Mouse (Mus musculus): ENCODE measurements around the gene P3h3. TPM values are rescaled to one million over a fixed set of nuclear protein-coding genes. Genes with fewer than 3 reads are reported as not detected.
"Not testable (repeated sequence)": the region's sequence is repeated elsewhere in the genome, so short reads cannot be mapped to it uniquely, and the experiment has no call there.

P3h3 gene
- total RNA-seq, 1 experiment from 2014 or later, result not detected

DNA sequence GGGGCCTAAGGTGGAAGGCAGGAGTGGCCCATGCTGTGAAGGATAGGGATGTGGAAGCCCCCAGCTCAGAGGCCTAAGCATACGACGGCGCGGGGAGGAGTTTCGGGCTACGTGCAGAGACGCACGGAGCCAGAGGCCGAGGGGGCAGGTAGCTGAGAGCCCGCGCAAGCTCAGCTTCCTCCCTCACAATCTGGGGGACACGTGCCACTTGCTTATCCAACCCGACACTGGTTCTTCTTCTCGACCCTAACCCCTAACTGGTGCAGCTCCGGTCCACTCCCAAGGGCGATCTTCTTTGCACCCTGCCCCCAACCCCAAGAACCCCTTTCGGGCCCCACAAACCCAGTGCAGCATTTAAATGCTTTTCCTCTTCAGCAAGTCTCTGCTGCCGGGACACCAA lies 44.1 kb downstream of the P3h3 start:
- peak; percentile 18; the same call in 1 of the 2 replicates for ATAC-seq (ENCODE audit: extremely low read depth, insufficient number of reproducible peaks, low FRiP score, poor library complexity, severe bottlenecking)

DNA sequence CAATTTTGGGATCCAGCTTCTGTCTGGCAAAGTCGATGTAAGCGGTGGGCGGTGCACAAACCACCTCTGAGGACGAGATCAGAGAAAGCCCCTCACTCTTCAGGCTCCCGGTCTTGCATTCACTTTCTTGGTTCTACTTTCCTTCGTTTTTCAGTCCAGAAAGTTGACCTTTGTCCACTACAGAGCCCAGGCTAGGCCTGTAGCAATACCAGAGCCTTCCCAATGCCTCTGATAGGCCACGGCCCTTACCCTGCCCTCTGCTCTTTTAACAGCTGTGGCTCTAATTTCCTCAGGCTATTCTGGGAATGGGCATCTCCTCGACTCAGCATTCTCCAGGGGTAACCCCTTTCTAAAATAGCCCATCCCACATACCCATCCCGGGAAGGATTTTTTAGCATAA lies 44.7 kb downstream of the P3h3 start:
- no peak for ATAC-seq (ENCODE audit: extremely low read depth, insufficient number of reproducible peaks, low FRiP score, poor library complexity, severe bottlenecking)

DNA sequence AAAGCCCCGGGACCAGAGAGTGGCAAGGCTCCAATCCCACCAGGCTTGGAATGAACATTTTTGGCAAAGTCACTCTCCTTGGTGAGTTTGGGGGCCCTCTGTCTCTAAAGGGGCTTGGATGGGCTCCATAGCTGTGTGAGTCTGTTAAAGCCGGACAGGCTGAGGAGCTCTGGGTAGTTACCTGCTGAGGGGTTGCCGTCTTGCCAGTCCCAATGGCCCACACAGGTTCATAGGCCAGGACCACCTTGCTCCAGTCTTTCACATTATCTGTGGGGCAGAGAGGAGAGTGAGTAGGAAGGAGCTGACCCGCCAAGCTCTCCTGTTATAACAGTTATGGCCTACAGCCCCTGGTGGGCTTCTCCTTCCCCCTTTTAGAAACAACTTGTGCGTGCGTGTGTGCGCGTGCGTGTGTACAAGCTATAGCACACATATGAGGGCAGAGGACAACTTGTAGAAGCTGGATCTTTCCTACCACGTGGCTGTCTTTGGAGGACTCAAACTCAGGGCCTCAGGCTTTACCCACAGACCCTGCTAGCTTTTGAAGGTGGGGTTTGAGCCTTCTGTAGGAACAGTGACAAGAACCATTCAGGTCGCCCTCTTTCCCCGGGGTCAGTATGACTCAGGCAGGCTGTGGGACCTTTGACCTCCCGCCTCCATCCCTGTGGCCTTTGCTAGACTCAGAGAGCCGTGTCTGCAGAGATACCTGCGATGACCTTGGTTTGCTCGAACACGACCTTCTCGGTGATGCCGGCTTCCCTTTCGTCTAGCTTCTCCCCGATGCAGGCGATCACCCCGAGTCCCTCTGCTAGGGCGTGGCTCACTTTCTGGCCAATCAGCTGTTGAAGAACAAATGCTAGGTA lies 45.6 kb downstream of the P3h3 start:
- no peak for ATAC-seq (ENCODE audit: extremely low read depth, insufficient number of reproducible peaks, low FRiP score, poor library complexity, severe bottlenecking)

DNA sequence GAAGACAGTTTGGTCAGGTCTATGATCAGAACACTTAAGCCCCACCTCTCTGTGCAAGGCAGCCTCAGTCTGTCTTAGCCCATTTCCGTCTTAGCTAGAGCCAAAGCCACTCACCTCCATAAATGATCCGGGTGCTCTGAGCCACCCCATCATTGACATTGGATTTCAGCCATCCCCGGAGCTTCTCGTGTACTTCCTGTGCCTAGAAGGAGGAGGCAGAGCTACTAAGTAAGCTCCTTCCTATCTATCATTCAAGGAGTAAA lies 46.2 kb downstream of the P3h3 start:
- no peak for ATAC-seq (ENCODE audit: extremely low read depth, insufficient number of reproducible peaks, low FRiP score, poor library complexity, severe bottlenecking)

DNA sequence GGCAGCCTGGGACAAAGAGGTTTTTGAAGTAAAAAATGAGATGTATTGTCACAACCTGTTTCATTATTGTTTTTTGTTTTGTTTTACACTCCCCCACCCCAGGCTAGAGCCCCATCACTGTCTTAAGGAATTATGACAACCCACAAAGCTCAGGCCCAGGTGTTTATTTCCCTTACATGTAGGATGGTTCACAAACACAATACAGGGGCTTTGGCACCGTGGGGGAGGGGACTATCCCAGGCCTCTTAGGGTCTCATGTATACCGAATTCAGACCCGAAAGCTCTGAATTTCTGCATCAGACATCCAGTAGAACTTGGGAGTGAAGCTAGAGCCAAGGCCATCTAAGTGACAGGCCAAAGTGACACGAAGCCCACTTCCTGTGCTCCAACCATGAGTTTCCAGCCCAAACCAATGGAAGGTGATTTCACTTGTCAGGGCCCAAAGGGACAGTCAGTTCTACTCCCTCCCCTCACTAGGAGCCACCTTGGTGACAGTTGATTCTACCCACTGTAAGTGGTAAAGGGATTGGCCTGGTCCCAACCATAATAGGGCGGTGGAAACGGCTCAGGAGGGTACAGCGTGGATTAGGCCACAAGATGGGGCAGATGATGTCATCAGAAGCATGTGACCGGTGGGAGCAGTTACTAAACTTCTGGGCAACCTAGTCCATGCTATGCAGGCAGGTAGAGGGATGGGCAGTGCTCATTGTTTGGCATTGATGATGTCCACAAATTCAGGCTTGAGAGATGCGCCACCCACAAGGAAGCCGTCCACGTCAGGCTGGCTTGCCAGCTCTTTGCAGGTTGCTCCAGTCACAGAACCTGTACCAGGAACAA lies 46.8 kb downstream of the P3h3 start:
- not testable (repeated sequence) for ATAC-seq (ENCODE audit: extremely low read depth, insufficient number of reproducible peaks, low FRiP score, poor library complexity, severe bottlenecking)

DNA sequence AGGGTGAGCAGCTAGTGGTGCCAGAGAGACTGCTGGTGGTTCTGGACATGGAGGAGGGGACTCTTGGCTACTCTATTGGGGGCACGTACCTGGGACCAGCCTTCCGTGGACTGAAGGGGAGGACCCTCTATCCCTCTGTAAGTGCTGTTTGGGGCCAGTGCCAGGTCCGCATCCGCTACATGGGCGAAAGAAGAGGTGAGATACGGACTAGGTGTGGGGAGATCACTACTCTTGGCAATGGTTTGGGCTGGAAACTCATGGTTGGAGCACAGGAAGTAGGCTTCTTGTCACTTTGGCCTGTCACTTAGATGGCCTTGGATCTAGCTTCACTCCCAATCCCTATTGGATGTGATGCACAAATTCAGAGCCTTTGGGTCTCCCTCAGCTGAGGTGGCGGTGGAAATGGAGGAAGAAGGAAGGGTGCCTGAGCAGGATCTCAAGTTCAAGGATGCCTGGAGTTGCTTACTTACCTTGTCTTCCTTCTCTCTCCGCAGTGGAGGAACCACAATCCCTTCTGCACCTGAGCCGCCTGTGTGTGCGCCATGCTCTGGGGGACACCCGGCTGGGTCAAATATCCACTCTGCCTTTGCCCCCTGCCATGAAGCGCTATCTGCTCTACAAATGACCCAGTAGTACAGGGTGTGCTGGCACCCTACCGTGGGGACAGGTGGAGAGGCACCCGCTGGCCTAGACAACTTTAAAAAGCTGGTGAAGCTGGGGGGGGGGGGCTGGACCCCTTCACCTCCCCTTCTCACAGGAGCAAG lies 47.6 kb downstream of the P3h3 start:
- no peak for ATAC-seq (ENCODE audit: extremely low read depth, insufficient number of reproducible peaks, low FRiP score, poor library complexity, severe bottlenecking)

DNA sequence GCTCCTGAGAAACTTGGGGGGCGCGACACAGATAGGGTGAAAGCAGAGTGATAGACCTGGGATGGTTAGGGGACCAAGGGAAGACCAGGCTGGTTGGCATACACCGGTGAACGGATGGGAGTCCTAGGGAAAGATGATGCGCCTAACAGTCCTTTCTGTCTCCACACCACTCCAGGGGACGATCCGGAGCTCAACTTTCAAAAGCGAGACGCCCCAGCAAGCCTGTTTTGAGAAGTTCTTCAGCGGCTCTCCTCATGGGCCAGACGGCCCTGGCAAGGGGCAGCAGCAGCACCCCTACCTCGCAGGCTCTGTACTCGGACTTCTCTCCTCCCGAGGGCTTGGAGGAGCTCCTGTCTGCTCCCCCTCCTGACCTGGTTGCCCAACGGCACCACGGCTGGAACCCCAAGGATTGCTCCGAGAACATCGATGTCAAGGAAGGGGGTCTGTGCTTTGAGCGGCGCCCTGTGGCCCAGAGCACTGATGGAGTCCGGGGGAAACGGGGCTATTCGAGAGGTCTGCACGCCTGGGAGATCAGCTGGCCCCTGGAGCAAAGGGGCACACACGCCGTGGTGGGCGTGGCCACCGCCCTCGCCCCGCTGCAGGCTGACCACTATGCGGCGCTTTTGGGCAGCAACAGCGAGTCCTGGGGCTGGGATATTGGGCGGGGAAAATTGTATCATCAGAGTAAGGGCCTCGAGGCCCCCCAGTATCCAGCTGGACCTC lies 48.3 kb downstream of the P3h3 start:
- peak; percentile 25; the same call in 1 of the 2 replicates for ATAC-seq (ENCODE audit: extremely low read depth, insufficient number of reproducible peaks, low FRiP score, poor library complexity, severe bottlenecking)

DNA sequence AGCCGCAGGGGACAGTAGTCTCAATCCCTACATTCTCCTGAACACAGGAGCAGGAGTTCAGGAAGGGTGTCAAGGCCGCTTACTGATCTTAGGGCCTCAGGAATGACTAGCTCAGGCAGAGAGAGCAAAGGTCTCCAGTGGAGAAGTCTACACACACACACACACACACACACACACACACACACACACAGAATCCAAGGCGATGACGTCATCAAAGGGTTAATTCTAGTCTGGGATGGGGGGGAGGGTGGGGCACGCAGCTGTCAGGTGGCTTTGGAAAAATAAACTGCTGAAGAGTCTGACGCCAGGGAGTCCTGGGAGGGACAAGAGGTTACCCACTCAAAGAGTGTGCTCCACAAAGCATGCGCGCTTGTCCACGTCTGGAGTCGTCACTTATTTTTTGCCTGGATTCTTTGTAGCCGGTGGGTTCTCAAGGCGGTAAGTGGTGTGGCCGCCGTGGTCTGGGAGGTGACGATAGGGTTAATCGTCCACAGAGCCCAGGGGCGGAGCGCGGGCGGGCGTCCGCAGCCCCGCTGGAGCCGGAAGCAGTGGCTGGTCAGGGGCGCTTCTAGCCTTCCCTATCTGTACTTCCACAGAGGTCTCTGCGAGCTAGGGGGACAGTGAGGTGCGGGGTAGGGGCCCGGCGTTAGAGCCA lies 49.1 kb downstream of the P3h3 start, which contains the start of gene Spsb2:
Spsb2 (plus strand) TSS at position 304 of the 655 bp plus-strand sequence.
- peak; percentile 20; the same call in 1 of the 2 replicates for ATAC-seq (ENCODE audit: extremely low read depth, insufficient number of reproducible peaks, low FRiP score, poor library complexity, severe bottlenecking)

DNA sequence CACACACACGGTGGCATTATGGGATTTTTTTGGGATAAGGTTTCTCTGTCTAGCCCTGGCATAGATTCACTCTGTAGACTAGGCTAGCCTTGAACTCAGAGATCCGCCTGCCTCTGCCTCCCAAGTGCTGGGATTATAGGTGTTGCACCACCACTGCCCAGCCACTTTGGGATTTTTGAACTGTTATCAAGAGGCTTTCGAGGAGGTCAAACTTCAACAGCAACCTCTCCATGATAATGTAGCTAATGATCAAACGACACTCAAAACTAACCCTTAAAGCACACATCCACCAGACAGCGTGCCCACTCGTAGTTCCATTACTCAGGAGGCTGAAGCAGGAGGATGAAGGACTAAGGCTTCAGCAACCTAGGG lies 49.6 kb downstream of the P3h3 start:
- ATAC-seq (ENCODE audit: extremely low read depth, insufficient number of reproducible peaks, low FRiP score, poor library complexity, severe bottlenecking), result no peak

DNA sequence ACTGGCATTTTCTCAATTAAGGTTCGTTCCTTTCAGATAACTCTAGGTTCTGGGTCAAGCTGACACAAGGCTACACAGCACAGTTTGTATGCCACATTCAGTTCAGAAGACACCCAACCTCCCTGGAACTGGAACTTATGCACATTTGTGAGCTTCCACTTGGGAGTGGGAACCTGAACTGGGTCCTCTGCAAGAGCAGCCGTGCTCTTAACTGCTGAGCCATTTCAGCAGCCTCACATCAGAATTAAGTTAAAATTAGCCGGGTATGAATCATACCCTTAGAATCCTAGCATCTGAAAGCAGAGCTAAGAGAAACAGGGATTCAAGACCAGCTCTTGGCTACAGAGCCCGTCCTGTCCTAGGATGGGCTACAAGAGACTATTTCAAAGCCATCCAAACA lies 50.2 kb downstream of the P3h3 start:
- no peak for ATAC-seq (ENCODE audit: extremely low read depth, insufficient number of reproducible peaks, low FRiP score, poor library complexity, severe bottlenecking)

DNA sequence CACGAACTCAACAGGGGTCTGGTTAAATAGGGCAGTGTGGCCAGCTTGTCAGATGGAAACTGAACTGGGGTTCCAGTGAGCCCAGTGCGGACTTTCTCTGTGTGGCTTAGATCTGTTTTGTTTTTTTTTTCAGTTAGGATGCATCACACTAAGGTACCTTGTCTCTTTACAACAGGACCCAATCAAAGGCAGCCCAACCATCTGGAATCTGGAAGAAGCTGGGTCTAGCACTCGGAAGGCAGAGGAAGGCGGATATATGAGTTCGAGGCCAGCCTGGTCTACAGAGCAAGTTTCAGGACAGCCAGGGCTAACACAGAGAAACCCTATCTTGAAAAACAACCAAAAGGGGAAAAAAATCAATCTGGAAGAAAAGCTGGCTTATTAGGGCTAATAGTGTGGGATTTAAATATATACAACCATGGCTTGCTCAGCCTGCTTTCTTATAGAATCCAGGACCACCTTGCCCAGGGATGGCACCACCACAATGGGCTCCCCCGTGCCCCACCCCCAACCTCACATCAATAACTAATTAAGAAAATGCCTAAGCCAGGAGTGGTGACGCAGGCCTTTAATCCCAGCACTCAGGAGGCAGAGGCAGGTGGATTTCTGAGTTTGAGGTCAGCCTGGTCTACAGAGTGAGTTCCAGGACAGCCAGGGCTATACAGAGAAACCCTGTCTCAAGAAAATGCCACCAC lies 51.0 kb downstream of the P3h3 start:
- no peak for ATAC-seq (ENCODE audit: extremely low read depth, insufficient number of reproducible peaks, low FRiP score, poor library complexity, severe bottlenecking)

DNA sequence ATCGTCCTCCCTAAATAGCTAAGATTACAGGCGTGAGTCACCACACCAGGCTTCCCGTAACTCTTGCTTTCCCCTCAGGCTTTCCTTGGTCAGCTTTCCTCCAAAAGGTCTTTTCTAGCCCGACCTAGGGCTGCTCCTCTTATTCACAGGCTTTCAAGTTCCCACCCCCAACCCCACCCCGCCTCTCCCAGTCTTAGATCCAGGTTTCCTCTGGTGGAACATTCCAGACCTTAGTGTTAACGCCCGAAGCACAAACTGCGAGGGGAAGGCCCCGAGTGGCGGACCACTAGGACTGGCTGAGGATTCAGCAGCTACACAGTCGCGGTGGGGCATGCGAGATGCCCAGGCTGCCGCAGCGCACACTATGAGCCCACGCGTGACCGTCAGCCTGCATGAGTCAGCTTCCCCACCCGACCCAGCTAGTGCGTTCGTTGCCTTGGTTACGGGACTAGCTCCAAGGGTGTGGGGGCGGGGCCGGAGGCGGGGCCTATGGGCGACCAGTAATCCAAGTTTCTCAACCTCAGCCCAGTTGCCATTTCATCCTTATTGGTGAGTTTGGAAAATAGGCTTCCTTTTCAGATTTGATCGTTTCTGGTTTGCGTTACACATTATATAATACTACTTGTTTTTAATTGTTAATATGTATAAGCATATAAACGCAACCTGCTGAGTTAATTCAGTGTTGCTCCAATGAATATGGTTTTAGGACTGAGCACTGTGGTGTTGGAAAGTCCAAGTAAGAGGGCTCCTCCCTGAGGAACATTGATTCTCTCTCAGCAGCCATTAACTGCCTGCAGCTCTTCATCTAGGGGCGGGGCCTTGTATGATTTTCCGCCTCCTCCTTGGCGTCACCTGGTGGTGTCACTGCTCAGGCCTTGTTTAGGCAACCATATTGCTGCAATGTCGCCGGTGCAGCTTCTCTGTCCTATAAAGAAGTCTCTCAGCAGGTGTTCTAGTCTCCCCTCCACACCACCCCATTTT lies 51.9 kb downstream of the P3h3 start:
- ATAC-seq (ENCODE audit: extremely low read depth, insufficient number of reproducible peaks, low FRiP score, poor library complexity, severe bottlenecking), result peak; percentile 91

DNA sequence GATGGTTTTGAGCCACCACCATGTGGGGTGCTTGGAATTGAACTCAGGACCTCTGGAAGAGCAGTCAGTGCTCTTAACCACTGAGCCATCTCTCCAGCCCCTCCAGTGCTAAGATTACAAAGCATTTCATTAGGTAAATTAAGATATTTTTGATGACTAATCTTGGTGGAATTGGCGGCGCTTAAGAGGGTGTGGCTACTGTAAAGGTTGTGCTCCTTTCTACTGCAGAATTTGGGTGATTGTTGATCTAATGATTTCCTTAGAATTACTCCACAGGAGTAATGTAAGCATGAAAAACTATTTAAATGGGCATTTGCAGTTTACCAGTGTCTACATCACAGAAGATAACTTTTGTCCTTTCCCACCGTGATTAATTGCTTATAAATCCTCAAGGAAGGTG lies 53.2 kb downstream of the P3h3 start:
- no peak for ATAC-seq (ENCODE audit: extremely low read depth, insufficient number of reproducible peaks, low FRiP score, poor library complexity, severe bottlenecking)

DNA sequence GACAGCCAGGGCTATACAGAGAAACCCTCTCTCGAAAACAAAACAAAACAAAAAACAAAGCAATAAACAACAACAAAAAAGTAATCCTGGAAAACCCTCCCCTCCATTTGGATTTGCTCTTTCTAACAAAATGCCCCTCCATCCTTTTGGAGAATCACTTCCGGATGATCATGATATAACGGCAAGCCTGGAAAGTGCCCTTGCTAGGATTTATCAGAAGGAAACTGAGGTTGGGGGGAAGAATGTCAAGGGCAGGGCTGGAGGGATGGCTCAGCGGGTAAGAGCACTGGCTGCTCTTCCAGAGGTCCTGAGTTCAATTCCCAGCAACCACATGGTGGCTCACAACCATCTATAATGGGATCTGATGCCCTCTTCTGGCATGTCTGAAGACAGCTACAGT lies 53.9 kb downstream of the P3h3 start:
- not testable (repeated sequence) for ATAC-seq (ENCODE audit: extremely low read depth, insufficient number of reproducible peaks, low FRiP score, poor library complexity, severe bottlenecking)

DNA sequence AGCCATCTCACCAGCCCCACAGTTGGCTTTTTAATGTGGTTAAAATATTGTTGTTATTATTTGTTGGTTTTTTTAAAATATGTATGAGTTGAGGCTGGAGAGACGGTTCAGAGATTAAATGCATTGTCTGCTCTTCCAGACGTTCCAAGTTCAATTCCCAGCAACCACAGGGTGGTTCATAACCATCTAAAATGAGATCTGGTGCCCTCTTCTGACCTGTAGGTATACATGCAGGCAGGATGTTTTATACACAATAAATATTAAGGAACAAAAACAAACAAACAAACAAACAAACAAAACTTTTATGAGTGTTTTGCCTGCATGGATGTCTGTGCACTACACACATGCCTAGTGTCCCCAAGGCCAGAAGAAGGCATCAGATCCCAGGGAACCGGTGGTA lies 54.5 kb downstream of the P3h3 start:
- ATAC-seq (ENCODE audit: extremely low read depth, insufficient number of reproducible peaks, low FRiP score, poor library complexity, severe bottlenecking), result no peak

DNA sequence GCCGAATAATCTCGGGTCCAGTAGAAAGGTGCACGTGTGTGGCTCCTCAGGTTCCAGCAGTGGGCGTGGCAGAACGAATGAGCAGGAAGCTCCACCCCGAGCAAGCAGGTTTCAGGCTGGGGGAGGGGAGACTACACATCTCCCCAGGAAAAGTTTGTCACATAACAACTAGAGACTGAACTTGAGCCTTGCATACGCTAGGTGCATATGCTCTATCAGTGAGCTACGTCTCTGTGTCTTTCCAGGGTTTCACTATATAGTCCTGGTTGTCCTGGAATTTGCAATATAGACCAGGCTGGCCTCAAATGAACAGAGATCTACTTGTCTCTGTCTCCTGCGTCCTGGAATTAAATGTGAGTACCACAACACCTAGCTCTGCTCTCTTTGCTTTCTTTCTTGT lies 55.2 kb downstream of the P3h3 start:
- ATAC-seq (ENCODE audit: extremely low read depth, insufficient number of reproducible peaks, low FRiP score, poor library complexity, severe bottlenecking), result not testable (repeated sequence)

DNA sequence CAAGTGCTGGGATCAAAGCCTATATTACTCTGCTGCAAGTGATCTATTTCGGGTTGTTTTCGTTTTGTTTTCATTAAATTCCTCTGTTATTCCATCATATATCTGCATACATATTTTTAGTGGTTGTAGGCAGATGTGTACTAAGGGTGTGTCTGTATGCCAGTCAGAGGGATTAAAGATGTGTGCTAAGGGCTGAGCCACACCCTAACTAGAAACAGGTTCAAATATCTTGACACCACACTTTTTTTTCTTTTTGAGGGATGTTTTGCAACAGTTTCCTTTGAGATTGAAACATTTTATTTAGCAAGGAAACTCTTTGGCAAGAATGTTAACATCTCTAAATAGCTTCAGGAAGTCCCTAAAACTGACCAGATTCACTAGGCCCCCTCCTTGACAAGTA lies 61.4 kb downstream of the P3h3 start:
- ATAC-seq (ENCODE audit: extremely low read depth, insufficient number of reproducible peaks, low FRiP score, poor library complexity, severe bottlenecking), result no peak
